Mouse (Mus musculus) testis, adult 2 months (tissue): ENCODE results near the gene Slc25a35. TPM values are rescaled to one million over a fixed set of nuclear protein-coding genes. Genes with fewer than 3 reads are reported as not detected.
"Not testable (repeated sequence)": the region's sequence is repeated elsewhere in the genome, so short reads cannot be mapped to it uniquely, and the experiment has no call there.

Experiments
- H3K27ac ChIP-seq: fragments of 200-500 bp; 2 replicates; pipeline ENCODE4 v1.5.1; 2012; ENCODE audit warnings: low read depth, low read length; ENCODE audit not compliant: control insufficient read depth, insufficient read depth
- H3K27me3 ChIP-seq: fragments of 200-500 bp; 2 replicates; pipeline ENCODE4 v1.6.1; 2012; ENCODE audit warnings: mild to moderate bottlenecking, low read length, moderate library complexity; ENCODE audit not compliant: control insufficient read depth, insufficient read depth
- H3K36me3 ChIP-seq: fragments of 200-500 bp; 2 replicates; pipeline ENCODE4 v1.6.1; 2012; ENCODE audit warnings: mild to moderate bottlenecking, low read length; ENCODE audit not compliant: control insufficient read depth, insufficient read depth
- H3K4me1 ChIP-seq: fragments of 200-500 bp; 2 replicates; pipeline ENCODE4 v1.6.1; 2012; ENCODE audit warnings: low read length; ENCODE audit not compliant: control insufficient read depth, insufficient read depth
- H3K4me3 ChIP-seq: fragments of 200-500 bp; 2 replicates; pipeline ENCODE4 v1.5.1; 2012; ENCODE audit warnings: low read depth, mild to moderate bottlenecking, low read length, moderate library complexity, mixed read lengths; ENCODE audit not compliant: control insufficient read depth
- CTCF ChIP-seq: fragments of 200-500 bp; IDR thresholded peaks from 2 replicates; pipeline ENCODE4 v1.5.1; 2012; ENCODE audit warnings: low read depth, mild to moderate bottlenecking, inconsistent platforms, low read length, moderate library complexity; ENCODE audit not compliant: control insufficient read depth, insufficient read depth, insufficient replicate concordance
- POLR2A ChIP-seq: fragments of 200-500 bp; IDR thresholded peaks from 2 replicates; pipeline ENCODE4 v1.6.1; 2012; ENCODE audit warnings: low read depth, mild to moderate bottlenecking, inconsistent platforms, low read length, moderate library complexity; ENCODE audit not compliant: control insufficient read depth
- polyA plus RNA-seq: library from polyadenylated mRNA; depleted of rRNA; stranded (reverse); fragments of >200 nt; gene quantifications from 2 replicates; pipeline ENCODE4 v1.2.3, GENCODE M21; 2012

The Slc25a35 gene
- polyA plus RNA-seq, 1 experiment, result 56.4 TPM

- H3K27ac ChIP-seq, result peak within 1 kb of the TSS; percentile 80
These were observed 40.5 kb downstream of the Slc25a35 start, which contains the start of gene Pfas for GRCm38 (mm10) chr11:69008182-69009121. TSS of gene Pfas (minus strand) at chr11:69008460.

GRCm38 (mm10) chr11:69009508-69009907 lies 41.6 kb downstream of the Slc25a35 start:
- Histone ChIP-seq H3K27ac (no peak overlapping the region), H3K27me3 (no peaks in the 10 kb centered on the region), H3K4me3 (no peak overlapping the region), H3K36me3 (no peaks in the 10 kb centered on the region), H3K4me1 (peaks cover 6% of the 10 kb centered on the region)
- no peak for TF ChIP-seq CTCF
- TF ChIP-seq POLR2A, result no peak

More at GRCm38 (mm10) chr11:69008182-69009121, 40.5 kb downstream of the Slc25a35 start, which contains the start of gene Pfas:
- no peaks in the 10 kb centered on the region for H3K27me3 ChIP-seq
- peaks cover 6% of the 10 kb centered on the region for H3K4me1 ChIP-seq
- TF ChIP-seq POLR2A, result peak; percentile 89
- peak; percentile 15; the same call in 1 of the 2 replicates for TF ChIP-seq CTCF
- H3K36me3 ChIP-seq, result no peaks in the 10 kb centered on the region
- peak within 1 kb of the TSS; percentile 94 for H3K4me3 ChIP-seq

- Histone ChIP-seq H3K4me3 (no peak overlapping the region), H3K36me3 (no peaks in the 10 kb centered on the region), H3K27ac (no peak overlapping the region), H3K27me3 (no peaks in the 10 kb centered on the region), H3K4me1 (peaks cover 7% of the 10 kb centered on the region)
- TF ChIP-seq CTCF, result no peak
- TF ChIP-seq POLR2A, result no peak
These were observed 42.7 kb downstream of the Slc25a35 start for GRCm38 (mm10) chr11:69010400-69011323.

- not testable (repeated sequence) for H3K4me1 ChIP-seq, H3K27me3 ChIP-seq, H3K4me3 ChIP-seq, H3K36me3 ChIP-seq, H3K27ac ChIP-seq
These were observed 43.5 kb downstream of the Slc25a35 start for GRCm38 (mm10) chr11:69011445-69011844.

GRCm38 (mm10) chr11:69012071-69012601 lies 44.2 kb downstream of the Slc25a35 start:
- H3K27me3 ChIP-seq, result no peaks in the 10 kb centered on the region
- TF ChIP-seq POLR2A, result peak; percentile 64
- TF ChIP-seq CTCF, result no peak
- H3K27ac ChIP-seq, result peak overlapping the region; percentile 82
- H3K4me3 ChIP-seq, result peak overlapping the region; percentile 76
- no peaks in the 10 kb centered on the region for H3K36me3 ChIP-seq
- peaks cover 7% of the 10 kb centered on the region for H3K4me1 ChIP-seq

- Histone ChIP-seq H3K4me1 (peaks cover 7% of the 10 kb centered on the region), H3K27me3 (no peaks in the 10 kb centered on the region), H3K4me3 (peak within 1 kb of the TSS; percentile 95), H3K27ac (peak within 1 kb of the TSS; percentile 88), H3K36me3 (no peaks in the 10 kb centered on the region)
- TF ChIP-seq POLR2A (peak; percentile 98), CTCF (peak; percentile 61; the same call in 1 of the 2 replicates)
These were observed 47.9 kb downstream of the Slc25a35 start, which contains the start of gene Ctc1 for GRCm38 (mm10) chr11:69015644-69016441. TSS of gene Ctc1 (plus strand) at chr11:69015911.
